Mouse (Mus musculus): ENCODE data around the gene Fbln7. TPM values are rescaled to one million over a fixed set of nuclear protein-coding genes. Genes with fewer than 3 reads are reported as not detected.

Fbln7 gene
- total RNA-seq, 2 experiments from 2014 or later, result 0.47 to 0.72 TPM

DNA sequence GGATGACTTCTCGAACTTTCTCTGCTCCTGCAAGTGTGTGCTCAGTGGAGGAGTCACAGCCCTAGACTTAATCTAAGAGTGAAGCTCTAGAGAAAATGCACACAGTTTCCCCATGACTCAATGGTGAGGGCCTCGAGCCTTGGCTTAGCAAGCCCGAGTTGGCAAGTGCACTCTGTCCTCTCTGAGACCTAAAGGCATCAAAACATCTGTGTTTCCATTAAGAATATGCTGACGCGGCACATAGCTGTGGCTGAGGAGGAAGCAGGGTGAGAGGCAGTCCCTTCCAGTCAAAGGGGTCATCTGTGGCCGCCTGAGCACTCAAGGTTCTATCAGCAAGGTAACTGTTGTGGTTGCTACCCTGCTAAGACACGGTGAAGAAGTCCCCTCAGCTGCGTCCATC is 8.9 kb downstream of the Fbln7 start:
- DNase-seq, result peak in 1 of 2 experiments; percentile 27

DNA sequence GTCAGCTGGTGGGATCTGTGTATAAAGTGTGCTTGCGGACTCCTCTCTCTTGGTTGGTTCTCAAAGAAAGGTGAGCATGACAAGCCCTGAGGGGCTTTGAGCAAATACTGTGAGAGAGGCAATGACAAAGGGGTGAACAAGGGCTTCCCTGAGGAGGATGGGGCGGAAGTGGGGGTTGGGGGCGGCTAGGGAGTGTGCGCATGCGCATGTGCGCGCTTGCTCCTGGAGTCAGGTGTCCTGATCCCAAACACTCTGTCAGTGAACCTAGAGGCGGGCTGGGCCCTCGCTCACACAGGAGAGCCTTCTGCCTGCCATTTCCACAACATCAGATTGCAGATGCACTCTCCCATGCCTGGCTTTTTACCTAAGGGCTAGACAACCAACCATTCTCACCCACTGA is 9.5 kb downstream of the Fbln7 start:
- no peak for DNase-seq

DNA sequence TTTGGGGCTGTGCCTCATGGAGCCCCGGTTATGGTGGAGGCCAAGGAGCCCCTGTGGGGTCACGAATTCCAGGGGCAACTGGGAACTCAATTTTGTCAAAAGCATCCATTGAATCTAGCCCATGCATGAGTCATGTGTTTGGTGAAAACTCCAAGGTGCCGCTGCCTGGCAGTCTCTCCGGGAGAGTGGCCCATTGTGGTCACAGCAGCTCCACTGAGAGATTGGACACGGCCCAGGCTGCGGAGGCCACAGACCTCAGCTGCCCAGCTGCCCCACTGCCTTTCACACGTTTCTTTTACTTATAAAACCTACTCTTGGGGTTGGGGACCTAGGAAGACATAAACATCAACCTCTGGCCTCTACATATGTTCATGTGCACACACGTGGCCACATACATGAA is 12.7 kb downstream of the Fbln7 start:
- DNase-seq, result no peak

DNA sequence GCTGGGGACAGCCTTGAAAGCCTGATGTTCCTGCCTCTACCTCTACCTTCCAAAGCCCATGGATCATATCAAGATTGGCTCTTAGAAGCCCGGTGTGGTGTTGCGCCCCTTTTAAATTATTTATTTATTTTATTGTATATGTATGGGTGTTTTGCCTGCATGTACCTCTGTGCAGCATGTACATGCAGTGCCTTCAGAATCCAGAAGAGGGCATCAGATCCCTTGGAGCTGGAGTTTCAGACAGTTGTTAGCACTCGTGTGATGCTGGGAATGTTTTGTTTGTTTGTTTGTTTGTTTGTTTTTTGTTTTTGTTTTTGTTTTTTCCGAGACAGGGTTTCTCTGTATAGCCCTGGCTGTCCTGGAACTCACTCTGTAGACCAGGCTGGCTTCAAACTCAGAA is 18.5 kb downstream of the Fbln7 start:
- DNase-seq, result no peak

DNA sequence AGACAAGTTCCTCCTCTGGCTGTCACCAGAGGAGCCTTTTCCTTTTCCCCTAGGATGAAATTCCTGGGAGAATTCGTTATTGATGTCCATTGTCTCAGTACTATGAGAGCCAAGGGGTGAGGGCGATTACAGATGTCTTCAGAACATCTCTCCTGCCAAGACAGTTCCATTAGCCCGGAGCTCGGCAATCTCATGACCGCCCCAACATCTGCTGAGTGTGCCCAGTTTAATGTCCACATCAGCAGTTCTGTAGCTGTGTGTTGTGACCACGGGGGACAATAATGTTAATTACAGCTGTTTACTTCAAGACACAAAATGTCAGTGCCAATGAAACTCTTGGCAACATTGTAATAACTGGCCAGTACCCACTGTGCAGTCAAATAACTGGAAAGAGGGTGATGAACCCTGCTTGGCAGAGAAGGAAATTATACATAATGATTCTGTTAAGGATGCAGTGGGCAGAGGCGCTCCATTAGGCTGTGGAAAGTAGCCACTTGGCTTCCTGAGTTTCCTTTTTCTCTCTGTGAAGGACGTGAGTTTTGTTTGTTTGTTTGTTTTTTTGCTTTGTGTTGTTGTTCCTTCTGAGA is 22.5 kb downstream of the Fbln7 start:
- no peak for DNase-seq

DNA sequence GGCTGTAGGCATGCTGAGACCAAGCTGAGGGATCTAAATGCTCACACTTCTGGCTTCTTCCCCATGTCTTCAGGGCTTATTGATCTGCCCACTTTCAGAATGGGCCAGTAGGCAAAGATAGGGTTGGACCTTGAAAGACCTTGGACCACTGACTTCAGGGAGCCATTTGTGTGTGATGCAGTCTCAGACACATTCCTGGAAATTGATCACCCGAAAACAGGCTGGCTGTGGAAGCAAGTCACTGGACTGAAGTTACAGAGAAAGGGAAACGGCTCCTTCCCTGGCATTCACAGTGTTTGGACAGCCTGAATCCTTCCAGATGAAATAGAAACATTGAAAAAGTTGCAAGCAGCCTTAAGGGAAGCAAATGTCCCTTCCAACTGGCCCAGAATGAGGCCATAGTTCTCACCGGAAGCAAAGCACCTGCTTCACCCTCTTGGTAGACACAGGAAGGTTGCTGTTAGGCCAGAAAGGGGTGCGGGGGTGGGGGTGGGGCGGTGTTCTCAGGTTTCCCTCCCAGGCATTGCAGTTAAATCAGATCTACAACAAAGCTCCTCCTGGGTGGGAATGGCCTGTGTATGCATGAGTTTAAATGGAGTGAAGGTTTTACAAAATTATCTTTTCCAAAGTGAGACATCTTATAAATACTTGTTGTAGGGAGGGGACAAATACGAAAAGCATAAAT is 25.2 kb downstream of the Fbln7 start:
- DNase-seq, result no peak

DNA sequence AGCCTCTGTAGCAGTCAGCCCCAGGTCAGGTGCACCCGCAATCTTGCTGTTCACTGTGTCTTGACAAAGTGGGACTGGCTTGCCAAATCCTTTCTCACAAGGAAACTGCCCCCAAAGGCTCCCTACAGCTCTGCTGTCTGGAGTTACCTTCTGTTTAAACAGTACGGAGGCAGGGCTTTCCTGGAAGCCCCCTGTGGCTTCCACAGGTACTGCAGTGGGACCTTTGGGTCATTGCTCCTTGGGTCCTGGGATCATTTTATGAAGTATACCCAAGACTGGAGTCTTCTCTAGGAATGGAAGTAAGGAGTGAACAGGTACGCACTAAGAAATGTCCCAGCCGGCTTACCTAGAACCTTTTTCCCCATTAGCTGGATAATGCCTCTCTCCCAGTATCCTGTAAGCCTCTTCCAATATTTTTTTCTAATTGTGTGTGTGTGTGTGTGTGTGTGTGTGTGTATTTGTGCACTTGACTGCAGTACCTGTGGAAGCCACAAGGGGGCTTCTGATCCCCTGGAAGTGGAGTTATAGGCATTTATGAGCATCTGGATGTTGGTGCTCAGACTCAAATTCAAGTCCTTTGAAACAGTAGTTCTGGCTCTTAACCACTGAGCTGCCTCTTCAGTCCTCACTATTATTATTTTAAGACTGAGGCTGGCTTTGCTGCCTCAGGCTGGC is 28.0 kb downstream of the Fbln7 start:
- DNase-seq, result no peak

DNA sequence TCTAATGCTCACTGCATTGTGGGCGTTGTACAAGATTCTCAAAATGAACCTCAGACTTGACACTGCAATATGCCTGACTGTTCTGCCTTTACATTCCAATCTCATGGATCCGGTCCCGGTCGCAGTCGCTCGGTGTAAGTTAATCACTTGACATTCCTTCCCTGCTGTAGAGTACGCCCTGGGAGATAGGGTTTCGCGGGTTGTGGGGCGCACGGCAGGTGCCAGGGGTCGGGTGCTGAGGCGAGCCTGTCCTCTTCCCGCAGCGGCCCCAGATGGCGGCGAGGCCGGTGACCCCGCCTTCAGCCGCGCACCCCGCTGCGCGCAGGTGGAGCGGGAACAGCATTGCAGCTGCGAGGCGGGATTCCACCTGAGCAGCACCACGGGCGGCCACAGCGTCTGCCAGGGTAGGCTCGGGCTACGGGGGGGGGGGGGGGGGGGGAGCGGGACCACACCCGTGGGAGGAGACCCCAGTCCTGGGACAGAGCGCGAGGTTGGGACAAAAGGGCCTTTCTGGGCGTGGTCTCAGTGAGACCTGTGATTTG is 29.5 kb downstream of the Fbln7 start:
- DNase-seq, result no peak

DNA sequence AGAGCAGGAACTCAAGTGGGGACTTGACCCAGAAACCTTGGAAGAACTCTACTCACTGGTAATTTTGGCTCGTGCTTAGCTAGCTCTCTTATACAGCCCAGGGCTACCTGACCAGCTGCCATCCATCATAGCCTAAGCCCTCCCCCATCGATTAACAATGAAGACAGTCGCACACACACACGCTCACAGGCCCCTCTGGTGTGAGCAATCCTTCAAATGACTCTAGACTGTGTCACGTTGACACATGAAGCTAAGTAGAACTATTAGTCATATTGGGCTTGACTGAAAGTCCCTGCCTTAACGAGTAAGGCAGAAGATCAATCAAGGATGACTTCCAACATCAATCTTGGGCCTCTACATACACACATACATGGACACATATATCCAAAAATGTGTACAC is 40.1 kb downstream of the Fbln7 start:
- no peak for DNase-seq

DNA sequence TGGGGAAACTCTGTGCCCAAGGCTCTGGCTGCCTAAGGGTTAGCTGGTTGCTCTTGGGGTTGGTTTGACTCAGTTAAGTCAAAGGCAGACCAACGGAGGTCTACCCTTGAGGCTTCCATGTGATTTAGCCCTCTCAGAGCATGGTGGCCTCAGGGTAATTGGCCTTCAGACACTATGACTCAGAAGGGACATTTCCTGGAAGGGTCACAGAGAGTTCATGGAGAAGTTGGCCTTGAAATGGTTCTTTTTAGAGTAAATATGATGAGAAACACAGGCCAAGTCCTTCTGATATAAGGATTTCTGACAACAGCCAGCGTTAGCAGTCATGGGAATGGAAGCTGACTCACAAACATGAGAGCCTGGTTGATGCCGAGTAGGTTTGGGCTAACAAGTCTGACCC is 40.9 kb downstream of the Fbln7 start:
- no peak for DNase-seq

DNA sequence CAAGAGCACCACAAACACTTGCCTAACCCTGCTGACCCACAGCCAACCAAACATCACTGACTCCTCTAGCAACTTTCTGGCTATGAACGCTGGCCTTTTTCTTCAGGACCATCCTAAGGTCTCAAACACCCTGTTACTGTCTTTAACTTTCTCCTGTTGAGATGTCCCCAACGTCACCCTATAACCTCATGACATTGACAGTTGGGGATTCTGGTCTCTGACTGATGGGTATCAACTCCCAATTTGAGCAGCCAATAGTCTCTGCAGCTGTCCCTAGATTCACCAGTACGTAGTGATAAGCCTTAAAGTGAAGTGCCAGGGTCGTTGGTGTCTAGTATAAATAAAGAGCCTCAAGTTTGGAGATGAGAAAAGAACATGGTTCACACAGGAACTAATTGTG is 52.2 kb downstream of the Fbln7 start:
- no peak for DNase-seq

DNA sequence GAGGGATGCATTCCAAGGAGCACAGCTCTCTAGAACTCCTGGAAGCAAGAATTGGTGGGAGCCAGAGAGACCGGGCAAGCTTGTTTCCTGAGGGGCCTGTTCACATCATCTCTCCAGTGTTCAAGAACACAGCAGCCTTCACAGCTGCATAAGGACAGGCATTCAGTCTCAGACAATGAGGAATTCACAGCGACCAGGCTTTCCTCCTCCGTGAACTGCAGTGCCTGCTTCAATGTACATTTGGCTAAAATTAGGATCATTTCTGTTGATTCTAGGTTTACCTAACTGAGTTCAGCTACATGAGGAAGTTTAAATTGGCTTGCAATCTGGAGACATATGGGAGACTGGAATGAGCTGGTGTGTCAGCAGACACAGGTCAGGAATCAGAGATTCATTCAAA is 53.7 kb downstream of the Fbln7 start:
- no peak for DNase-seq

DNA sequence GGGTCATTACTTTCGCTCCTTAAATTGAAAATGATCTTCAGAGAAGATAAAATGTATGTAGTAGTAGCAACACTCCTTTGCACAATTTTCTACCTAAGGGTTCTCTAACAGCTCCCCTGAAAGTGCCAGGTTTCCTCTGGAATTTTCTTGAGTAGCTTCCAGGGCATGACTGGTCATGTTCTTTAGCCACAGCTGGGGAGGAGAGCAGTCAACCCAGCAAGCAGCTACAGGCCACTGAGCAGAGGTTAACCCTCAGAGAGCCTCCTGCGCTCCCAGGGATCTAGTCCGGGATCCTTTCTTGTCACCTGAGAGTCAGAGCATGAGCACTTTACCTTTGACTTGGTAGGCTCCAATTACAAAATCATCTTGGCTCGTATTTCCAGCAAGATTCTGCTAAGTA is 62.0 kb downstream of the Fbln7 start:
- DNase-seq, result no peak

DNA sequence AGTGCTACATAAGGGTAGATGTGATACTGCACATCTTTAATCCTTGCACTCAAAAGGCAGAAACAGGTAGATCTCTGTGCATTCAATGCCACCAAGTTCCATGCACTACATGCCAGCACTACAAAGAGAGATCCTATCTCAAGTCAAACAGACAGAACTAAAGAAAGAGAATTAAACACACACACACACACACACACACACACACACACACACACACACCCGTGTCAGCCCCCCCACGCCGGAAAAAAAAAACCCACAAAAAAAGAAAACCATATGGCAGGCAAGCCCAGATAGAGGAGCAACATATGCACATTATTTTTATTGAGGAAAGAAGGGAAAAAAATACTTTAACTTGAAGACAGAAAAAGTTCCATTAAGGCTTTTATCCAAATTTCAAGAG is 65.7 kb downstream of the Fbln7 start:
- no peak for DNase-seq

DNA sequence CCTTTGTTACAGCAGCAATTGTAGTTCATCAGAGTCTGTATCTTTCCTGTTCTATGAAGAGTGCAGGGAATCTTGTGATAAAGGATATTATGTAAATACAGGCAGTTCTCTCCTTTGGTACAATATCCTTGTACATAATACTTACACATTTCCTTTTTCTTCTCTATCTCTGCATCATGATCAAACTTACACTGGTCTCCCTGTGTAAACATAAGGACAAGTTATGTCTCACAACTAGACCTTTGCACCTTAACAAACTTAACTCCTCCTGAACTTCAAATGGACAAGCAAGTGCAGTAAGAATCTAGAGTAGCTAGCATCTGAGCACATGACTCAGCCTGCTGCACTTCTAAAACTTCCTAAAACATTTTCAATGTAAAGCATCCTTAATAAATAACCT is 67.9 kb downstream of the Fbln7 start:
- no peak for DNase-seq

DNA sequence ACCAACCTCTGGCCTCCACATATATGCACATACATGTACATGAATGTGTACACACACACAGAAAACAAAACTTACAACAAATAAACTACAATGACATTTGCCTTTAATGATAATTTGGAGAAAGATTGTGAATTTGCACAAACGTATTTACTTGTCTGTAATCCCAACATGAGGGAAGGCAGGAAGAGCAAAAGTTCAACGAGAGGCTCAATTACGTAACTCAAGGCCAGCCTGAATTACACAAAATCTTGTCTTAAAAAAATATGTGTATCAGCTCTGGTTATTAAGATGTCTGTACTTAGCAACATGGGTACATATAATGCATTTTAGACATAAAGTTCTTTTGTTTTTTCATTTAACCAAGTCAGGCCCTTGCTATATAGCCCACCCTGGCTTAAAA is 73.5 kb downstream of the Fbln7 start:
- DNase-seq, result no peak

DNA sequence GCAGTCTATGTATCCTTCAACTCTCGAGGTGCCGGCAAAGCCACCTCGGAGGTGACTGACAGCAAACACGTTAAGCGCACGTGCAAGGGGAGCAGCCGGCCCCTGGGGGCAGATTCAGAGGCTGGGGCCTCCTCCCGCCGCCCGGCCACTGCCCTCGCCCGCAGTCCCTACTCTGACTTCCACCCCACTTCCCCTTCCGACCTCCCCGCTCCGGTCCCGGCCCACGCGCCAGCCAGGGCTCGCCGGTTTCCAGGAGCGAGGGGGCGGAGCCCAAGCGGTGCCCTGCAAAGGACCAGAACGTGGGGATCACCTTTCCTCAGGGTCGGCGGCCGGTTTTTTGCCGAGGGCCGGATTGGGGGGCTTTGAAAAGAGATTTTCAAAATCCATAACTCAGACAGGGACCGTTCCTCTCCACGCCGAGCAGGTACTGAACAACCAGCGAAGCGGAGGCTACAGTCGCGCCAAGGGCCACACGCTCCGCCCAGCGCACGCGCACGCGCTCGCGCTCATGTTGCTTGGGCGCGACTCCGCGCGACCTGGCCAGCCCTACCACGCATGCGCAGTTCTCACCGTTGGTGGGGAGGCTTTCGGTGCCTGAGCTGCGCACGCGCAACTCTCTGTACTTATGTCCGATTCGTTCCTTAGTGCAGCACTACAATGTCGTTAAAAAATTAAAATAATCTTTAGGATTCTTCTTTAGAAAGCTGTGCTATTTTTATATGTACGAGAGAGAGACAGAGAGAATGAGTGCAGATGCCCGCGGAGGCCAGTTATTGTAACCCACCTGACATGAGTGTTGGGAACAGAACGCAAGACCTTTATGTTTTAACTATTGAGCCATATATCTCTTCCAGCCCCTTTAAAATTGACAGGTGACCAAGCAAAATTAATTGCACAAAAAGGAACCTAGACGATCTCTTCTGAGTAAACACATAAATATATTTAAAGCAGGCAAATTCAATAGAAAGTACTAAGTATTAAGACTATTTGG is 81.1 kb downstream of the Fbln7 start, which contains the start of gene Zc3h8:
Zc3h8 (minus strand) TSS at position 540 of the 991 bp plus-strand sequence.
- DNase-seq, result peak; percentile 97 to 98

Small RNA genes within 50 kb of the gene (microRNA-seq; reads per million reads assigned to microRNA genes)
- 0 reads per million in 2 experiments for gene Gm22859

Other genes with a start within 250 kb of the Fbln7 start
- 10 to 100 TPM; 36.6 to 43.3 TPM for gene Anapc1, start 175.6 kb upstream of the Fbln7 start, total RNA-seq (2021)
- 1 to 10 TPM; 6.3 to 7.3 TPM for gene Mertk, start 164.0 kb upstream of the Fbln7 start, total RNA-seq (2021)
- gene Tmem87b, start 44.9 kb upstream of the Fbln7 start, total RNA-seq (2021), result 10 to 100 TPM; 20.4 to 21.8 TPM
- gene Zc3h8, start 81.1 kb downstream of the Fbln7 start, total RNA-seq (2021), result 1 to 10 TPM; 7.5 to 8.7 TPM
- 1 to 10 TPM; 2.6 to 4.8 TPM for gene Zc3h6, start 104.4 kb downstream of the Fbln7 start, total RNA-seq (2021)
- 10 to 100 TPM; 10.4 to 12.1 TPM for gene Gm10762, start 104.7 kb downstream of the Fbln7 start, total RNA-seq (2021)
- gene Vinac1, start 185.2 kb downstream of the Fbln7 start, total RNA-seq (2021), result not detected
- gene Ttl, start 203.0 kb downstream of the Fbln7 start, total RNA-seq (2021), result 10 to 100 TPM; 20.0 to 22.7 TPM
- gene Polr1b, start 238.0 kb downstream of the Fbln7 start, total RNA-seq (2021), result 10 to 100 TPM; 10.2 to 10.9 TPM